Mouse (Mus musculus): ENCODE measurements around the gene Mrpl12. TPM values are rescaled to one million over a fixed set of nuclear protein-coding genes. Genes with fewer than 3 reads are reported as not detected.

Gene Mrpl12
- total RNA-seq, 2 experiments from 2014 or later = 105 to 107 TPM

DNA sequence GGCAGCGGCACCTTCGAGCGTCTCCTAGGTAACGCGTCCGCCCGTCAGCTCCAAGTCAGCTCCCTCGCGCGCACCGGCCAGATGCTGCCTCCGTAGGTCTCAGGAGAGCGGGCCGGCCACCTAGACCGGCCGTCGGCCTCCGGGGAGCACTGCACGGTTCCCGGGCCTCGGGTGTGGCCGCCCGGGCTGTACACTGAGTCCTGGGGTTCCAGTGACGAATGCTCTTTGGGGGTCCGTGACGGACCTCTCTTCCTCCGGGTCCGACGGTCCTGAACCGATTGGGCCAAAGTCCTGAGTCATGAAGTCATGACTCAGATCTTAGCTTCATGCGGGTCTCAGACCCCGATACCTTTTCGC lies 16.7 kb upstream of the Mrpl12 start:
- DNase-seq (ENCODE audit: low spot score in 2 of 2) = no peak

DNA sequence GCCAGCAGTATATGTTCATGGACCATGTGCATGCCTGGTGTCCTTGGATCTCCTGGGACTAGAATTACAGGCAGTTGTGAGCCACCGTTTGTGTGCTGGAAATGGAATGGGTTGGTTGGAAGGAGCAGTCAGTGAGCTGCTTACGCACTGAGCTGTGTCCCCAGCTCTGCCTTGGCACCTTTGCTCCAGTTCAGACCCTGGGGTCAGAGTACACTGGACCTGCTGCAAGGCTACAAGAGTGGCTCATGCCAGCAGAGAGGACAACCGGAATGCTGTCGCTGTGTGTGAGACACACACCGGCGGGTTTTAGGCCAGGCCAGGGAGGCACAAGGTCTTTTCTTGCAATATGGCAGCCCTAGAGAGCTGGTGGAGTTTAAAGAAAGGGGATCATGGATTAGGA lies 12.4 kb upstream of the Mrpl12 start:
- no peak for DNase-seq (ENCODE audit: low spot score in 2 of 2)

DNA sequence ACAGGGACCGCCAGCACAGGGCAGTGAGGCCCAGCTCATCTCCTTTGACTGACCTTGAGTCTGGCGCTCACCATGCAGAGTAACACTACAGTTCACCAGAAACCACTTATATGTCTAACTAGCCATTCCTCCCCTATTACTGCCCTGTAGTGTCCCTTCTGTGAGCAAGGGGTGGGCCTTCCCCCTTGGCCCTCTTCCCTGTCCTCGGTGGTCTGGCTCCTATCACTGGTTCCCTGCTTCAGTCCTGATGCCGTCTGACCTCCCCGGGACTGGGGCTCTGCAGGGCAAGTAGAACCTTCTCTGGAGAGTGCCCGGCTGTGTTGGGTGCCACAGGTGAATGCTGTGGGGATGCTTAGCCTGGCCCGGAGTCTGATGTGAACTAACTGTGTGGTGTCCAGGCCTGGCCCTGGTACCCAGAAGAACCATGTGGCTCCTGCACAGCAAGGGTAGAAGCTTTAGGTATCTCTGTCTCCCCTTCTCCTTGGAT lies 922 bp upstream of the Mrpl12 start:
- no peak for DNase-seq (ENCODE audit: low spot score in 2 of 2)

DNA sequence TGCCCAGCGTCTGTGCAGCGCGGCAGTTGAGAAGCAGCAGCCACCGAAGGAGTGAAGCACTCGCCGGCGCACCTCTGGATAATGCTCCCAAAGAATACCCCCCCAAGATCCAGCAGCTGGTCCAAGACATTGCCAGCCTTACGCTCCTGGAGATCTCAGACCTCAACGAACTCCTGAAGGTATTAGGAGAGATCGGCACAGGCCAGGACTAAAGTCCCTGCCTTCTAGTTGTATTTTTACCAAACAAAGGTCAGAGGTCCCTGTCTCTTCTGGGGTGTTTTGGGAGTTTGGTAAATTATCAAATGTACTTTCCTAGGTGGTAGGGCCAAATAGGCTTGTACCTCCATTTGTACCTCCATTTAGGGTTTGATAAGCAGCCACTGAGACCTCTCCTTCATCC lies 838 bp downstream of the Mrpl12 start:
- no peak for DNase-seq (ENCODE audit: low spot score in 2 of 2)

DNA sequence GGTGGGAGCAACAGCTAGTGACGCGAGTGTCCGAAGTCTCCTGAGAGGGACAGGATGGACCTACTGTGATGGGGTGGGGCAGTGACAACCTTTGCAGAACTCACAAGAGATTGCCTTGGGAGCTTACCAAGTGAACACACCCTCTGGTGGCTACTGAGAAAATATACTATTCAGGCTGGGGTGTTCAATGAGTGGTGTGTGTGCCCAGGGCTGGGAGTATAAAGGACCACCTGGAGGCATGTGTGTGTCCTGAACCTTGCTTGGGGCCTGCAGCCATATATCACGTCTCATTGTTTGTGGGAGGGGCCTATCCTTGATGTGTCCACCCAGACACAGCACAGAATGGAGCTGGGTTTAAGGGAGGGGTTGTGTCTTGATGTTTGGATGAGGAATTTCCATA lies 4.1 kb downstream of the Mrpl12 start:
- no peak for DNase-seq (ENCODE audit: low spot score in 2 of 2)

DNA sequence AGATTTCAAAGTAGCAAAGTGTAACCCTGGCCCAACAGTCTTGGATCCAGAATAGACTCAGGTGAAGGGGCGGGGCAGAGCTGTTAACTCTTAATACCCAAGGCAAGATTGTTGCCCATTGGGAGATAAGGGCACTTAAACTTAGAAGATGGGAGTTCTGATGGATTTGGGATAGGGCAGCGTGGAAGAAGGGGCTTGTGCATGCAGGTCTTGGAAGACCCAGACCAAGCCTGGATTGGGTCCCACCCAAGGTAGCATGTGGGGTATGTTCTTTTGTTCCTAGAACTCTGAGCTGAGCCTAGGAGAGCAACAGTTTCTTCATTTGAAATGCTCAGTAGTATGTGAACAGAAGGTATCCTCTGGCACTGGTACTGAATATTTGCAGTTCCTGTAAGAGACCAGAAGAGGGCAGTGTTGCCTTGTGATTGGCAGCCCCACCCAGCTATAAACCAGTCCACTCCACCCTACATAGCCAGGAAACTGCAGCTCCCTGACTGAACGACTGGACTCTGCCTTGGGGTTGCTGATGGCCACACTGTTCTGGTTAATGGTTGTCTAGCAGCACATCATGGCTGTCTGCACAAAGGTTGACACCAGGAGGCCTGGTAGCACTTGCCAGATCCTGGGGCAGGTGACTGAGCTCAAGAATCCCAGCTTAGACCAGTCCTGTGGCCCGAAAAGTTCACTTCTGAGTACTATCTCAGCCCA lies 4.8 kb downstream of the Mrpl12 start:
- DNase-seq (ENCODE audit: low spot score in 2 of 2) = peak in 1 of 2 experiments; percentile 54

DNA sequence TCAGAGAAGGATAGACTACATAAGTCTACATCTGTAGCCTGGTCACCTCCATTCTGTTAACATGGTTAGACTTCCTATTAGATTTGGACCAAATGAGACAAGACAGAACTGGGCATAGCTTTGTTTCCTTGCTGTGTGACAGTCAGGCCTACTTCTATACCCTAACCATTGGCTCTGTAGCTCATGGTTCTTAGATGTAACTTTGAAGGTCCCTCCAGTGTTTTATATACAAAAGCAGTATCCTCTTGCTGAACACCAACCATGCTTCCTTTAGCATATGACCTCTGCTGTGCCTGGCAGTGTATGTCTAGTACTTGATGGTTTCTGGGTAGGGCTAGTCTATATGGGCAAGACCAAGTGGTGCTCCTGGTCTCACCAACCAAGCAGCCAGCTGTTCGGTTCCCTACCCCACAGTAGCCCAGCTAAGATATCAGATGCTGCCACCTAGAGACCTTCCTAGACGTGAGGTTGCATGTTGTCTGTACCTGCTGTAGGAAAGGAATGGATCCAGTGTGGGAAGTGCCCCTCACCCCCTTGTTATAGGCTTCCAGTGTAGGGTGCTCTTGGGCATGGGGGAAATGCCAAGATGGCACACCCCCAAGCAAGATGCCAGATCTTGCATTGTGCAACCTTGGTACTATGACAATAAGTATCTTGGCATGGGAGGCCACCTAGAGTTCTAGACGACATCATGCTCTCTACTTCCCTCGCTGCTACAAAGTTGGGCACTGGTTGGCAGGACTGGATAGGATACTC lies 6.1 kb downstream of the Mrpl12 start:
- DNase-seq (ENCODE audit: low spot score in 2 of 2) = no peak

DNA sequence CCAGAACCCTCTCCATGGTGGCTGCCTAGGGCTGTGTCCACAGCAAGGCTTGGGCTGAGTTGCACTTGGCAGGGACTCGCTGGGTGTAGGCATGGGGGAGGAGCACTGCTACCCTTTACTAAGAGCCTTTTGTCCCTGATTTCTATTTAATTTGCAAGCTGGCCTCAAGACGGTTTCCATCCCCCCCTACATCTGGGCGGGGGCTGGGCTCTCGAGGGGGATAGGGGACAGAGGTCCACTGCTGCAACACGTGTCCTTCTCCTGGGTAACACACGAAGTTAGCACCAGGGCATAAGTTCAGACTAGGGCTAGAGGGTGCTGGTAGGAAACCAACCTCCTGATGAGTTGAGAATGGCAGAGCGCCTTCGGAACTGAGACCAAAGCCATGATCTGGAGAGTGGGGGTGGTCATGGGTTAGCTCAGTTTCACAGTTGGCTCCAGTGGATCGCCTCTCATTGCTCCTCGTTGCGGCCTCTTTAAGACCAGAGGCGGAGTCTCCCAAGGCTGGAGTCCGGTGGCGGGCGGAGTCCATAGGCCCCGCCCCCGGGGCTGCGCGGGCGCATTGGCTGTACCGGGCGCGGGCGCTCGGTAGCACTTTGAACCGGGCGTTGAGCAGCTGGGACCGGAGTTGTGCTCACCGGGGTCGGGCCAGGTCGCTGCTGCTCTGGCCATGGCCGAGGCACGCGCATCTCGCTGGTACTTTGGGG lies 7.1 kb downstream of the Mrpl12 start, which contains the start of gene Slc25a10:
Gene Slc25a10, plus strand, starts transcription at position 524 of the 707 bp plus-strand sequence.
- peak; percentile 77 to 84 for DNase-seq (ENCODE audit: low spot score in 2 of 2)

DNA sequence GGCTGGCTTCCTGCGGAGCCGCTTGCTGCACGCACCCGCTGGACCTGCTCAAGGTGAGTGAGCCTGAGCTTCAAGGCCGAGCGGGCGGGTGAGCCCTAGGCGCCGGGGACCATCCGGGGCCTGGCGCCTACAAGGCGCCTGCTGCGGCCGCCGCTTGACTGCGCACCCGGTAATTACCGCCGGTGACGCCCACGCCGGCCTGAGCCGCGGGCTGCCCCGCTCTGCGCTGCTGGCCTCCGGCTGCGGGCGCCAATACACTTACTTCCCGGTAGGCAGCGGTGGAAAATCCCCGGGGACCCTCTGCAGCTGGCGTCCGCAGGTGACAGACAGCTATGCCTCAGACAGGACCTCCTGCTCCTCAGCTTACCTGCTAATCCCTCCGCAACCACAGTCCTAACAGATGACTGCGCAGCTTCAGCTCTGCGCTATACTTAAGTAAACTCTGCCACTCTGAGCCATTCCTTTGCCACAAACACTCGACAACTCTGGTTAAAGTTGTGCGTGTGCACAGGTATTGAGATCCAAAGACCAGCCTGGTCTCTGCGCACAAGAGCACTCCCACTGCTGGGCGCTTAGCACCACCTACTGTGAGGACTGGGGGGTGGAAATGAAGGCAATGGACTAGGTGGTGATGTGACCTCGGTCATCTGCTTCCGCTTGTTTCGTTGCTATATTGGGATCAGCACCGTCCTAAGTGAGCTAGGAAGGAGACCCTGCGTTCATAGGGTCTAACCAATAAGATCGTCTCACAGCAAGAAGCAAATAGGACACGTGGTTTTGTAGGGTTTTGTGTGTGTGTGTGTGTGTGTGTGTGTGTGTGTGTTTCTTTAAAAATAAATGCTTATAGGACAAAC lies 7.8 kb downstream of the Mrpl12 start:
- no peak for DNase-seq (ENCODE audit: low spot score in 2 of 2)

DNA sequence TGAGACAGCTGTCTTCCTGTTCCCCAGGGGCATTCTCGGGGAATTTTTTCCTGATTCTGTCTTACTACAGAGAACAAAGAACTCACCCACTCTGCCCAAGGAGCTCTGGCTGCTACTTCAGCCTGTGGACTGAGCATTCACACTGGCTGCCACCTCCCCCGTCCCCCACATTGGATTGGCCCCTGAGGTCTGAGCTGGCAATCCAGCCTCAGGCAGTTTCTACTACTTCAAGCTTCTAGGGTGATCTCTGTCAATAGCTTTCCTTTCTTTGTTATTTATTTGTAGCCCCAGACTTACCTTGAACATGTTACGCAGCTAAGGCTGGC lies 8.4 kb downstream of the Mrpl12 start:
- no peak for DNase-seq (ENCODE audit: low spot score in 2 of 2)

DNA sequence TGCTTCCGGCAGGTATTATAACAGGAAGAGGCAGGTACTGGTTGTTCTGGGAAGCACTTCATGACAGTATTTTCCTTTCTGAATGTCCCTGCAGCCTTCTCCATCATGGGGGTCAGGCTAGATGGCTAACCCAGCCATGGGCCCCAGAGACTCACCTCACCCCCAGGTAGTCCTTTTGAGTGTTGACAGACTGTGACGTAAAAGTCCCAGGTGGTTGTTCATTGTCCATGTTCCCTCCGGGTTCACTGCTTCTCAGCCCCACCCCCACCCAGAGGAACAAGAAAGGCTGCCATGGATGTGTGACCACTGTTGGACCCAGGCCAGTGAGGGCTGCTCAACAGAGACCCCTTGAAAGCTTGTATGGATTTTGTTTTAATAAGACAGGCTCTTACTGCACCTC lies 8.9 kb downstream of the Mrpl12 start:
- DNase-seq (ENCODE audit: low spot score in 2 of 2) = no peak

DNA sequence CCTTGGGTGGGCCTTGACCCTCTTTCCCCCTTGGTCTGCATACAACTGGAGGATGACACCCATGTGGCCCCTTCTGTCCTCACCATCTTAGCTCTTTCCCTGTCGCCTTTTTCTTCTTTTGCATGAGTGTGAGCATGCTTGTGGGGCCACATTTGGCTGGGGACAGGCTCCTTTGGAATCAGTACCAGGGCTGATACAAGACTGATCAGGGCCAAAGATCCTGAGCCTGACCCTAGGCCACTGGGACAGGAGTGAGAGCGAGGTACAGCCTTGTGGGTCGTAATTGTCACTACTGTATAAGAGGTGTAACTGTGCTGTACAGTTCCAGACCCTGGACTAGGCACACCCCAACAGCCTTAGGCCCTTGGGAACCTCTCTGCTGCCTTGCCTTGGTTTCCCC lies 9.5 kb downstream of the Mrpl12 start:
- no peak for DNase-seq (ENCODE audit: low spot score in 2 of 2)

DNA sequence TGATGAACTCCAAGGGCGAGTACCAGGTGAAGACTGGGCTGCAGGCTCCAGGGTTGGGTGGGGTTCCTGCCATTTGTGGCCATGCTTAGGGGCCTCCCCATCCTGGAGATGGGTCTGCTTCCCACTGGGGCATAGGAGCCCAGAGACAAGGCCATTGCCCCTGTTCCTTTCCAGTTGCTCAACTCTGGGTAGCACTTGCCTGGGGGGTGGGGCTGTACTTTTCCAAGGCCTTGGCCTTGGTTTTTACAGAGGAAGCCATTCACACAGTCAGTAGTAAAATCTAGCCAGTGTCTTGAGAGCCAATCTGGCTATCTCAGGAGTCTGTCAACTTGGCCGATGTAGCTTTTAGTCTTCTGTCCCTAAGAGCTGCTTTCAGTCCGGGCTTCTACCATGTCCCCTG lies 13.0 kb downstream of the Mrpl12 start:
- peak in 1 of 2 experiments; percentile 43 for DNase-seq (ENCODE audit: low spot score in 2 of 2)

DNA sequence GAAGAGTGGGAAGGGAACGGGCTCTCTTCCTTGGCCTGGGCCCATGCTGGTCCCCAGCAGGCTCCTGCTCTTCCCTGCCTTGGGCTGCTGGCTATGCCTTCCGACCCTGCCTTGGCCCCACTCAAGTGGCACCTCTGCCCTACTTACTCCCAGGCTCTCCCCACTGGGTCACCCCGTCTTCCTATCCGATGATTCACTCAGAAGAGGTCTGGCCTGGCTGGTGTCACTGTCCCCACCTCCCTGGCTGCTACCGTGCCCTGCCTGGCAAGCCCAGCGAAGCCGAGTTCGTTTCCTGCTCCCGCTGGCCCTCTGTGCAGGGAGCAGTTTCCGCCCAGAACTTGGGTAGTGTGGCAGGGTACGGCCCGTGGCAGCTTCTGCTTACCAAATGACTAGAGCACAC lies 13.8 kb downstream of the Mrpl12 start:
- DNase-seq (ENCODE audit: low spot score in 2 of 2) = no peak

DNA sequence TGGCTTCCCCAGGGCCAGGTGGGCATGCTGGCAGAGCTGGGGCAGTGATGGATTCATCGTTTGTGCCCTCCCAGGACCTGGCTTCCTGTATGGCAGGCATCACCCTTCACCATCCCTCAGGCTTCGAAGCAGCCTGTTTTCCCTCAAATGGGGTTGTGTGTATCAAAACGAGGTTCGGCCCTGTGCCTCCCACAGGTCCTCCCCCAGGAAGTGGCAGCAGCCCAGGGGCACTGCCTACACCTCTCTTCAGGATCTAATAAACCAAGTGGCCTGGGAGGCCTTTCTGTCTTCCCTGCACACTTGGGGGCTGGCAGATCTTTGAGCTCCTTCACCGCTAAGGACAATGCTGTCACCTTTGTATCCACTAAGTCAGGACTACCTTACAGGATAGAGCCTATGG lies 14.5 kb downstream of the Mrpl12 start:
- DNase-seq (ENCODE audit: low spot score in 2 of 2) = no peak

DNA sequence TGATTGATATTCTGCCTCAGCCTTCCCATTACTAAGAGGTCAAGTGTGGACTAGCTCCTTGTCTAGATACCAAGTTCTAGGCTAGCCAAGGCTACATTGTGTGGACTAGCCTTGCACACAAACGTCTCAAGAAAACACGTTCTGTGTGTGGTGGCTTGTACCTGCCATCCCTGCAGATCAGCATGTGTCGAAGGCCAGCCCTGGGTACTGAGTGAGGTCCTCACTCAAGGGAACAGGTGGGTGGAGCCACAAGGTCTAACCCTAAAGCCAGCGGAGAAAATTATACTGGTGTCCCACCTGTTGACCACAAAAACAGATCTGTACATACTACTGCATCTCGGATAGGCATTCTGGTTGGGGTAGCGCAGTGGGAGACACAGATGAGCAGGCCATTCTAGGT lies 15.5 kb downstream of the Mrpl12 start:
- DNase-seq (ENCODE audit: low spot score in 2 of 2) = no peak

DNA sequence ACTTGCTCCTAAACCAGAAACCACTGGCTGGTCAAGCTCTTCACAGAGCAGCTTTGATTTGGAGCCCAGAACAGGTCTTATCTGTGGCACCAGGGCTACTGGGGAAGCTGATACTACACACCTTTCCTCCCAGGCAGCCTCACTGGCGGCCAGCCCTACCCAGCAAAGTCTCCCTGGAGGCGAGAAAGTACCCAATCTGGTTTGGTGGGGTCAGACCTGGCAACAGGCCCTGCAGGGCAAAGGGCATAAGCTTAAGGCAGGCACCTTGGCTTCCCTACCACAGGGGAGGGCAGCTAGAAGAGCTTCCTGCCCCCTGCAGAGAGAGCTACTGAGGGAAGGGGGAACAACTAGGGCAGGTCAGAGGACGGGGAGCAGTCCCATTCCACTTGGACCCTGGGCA lies 15.9 kb downstream of the Mrpl12 start:
- DNase-seq (ENCODE audit: low spot score in 2 of 2) = no peak

DNA sequence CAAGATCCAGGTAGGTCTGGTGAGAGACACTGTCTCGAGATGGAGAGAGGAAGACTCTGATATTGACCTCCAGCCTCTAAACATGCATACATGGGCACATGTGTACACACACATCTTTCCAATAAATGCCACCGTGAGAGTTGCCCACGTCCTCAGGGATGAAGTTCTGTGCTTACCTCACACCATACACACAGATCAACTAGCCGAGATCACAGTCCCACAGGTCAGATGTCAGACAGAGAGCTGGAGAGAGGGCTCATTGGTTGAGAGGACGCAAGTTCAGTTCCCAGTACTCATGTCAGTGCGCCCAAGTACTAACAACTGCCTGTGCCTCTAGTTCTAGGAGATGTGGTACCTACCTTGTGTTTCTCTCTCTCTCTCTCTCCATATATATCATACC lies 16.6 kb downstream of the Mrpl12 start:
- DNase-seq (ENCODE audit: low spot score in 2 of 2) = no peak

DNA sequence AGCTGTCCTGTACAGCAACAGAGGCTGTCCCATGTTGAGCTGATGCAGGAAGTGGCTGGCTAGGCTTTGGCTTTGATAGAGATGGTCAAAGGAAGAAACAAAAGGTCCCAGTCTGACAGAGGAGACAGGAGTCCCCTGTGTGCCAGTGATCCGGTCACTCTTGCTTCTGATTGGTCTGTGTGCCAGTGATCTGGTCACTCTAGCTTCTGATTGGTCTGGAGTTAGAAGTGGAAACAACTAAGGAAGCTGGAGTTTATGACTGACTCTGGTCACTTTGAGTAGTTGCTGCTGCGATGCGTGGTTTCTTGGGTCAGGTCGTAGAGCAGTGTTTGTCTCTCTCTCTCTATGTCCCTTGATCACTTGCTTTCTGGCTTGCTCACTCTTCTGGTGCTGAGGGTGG lies 17.3 kb downstream of the Mrpl12 start:
- DNase-seq (ENCODE audit: low spot score in 2 of 2) = no peak

DNA sequence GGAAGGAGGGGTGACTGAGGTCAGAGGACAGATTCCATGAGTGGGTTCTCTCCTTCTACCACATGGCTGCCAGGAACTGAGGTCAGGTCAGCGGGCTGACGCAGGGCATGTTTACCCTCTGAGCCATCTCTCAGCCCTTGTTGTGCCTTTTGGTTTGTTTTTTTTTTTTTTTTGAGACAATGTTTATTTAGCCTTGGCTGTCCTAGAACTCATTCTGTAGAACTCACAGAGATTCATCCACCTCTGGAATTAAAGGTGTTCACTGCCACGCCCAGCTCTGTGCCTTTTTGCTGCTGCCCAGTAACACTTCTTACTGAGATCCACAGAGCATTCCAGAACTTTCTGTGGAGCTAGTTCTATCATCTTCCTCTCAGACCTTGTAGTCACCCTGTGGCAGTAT lies 21.2 kb downstream of the Mrpl12 start:
- DNase-seq (ENCODE audit: low spot score in 2 of 2) = no peak

DNA sequence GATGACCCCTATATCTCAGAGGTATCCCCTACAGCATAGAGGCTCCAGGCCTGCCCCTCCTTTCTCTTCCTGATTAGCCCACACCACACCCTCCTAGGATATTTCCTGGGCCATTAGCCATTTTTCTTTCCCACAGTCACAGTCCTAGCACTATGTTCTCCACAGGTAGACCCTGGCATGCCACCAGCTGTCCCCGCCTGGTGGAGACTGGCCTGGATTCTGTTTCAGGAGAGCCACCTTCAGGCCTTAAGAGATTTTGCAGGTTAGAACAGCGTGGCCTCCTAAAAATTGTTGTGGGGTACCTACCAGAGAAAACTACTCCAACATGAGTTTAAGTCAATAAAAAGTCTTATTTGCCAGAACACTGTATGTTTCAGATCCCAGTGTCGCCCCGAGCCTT lies 22.5 kb downstream of the Mrpl12 start:
- DNase-seq (ENCODE audit: low spot score in 2 of 2) = no peak
